Mouse (Mus musculus) intestine, embryonic 16.5 days (tissue): Measurements from ENCODE around the gene Serpinc1. TPM values are rescaled to one million over a fixed set of nuclear protein-coding genes. Genes with fewer than 3 reads are reported as not detected.

Experiments used
- polyA plus RNA-seq: library from polyadenylated mRNA; unstranded; fragments of >200 nt; fragmentation: Nextera tagmentation; extraction: Ambion mirVana; gene quantifications from 2 replicates; pipeline ENCODE4 v1.2.1, GENCODE M21; 2015

Serpinc1 gene
- polyA plus RNA-seq, 1 experiment from 2014 or later, result 16.6 TPM

Other genes starting within 250 kb of the Serpinc1 start
- gene Rabgap1l, start 185.4 kb upstream of the Serpinc1 start, polyA plus RNA-seq, result 16.7 and 18.5 TPM in 2 replicates
- gene Rc3h1, start 72.2 kb upstream of the Serpinc1 start, polyA plus RNA-seq, result 4.9 and 5.1 TPM in 2 replicates
- 3.4 and 4.3 TPM in 2 replicates for gene Zbtb37, start 56.3 kb downstream of the Serpinc1 start, polyA plus RNA-seq
- gene Dars2, start 92.1 kb downstream of the Serpinc1 start, polyA plus RNA-seq, result 43.1 and 47.5 TPM in 2 replicates
- 21.0 and 26.1 TPM in 2 replicates for gene Cenpl, start 92.1 kb downstream of the Serpinc1 start, polyA plus RNA-seq
- 9.9 and 10.8 TPM in 2 replicates for gene Klhl20, start 152.9 kb downstream of the Serpinc1 start, polyA plus RNA-seq
- gene Ankrd45, start 164.1 kb downstream of the Serpinc1 start, polyA plus RNA-seq, result 0.70 and 0.81 TPM in 2 replicates
- not detected in 2 replicates for gene Tex50, start 180.7 kb downstream of the Serpinc1 start, polyA plus RNA-seq